Mouse (Mus musculus): ENCODE data around the gene Ssxb10. TPM values are rescaled to one million over a fixed set of nuclear protein-coding genes. Genes with fewer than 3 reads are reported as not detected.
"Not testable (repeated sequence)": the region's sequence is repeated elsewhere in the genome, so short reads cannot be mapped to it uniquely, and the experiment has no call there.

Gene Ssxb10
- not detected in 2 replicates for polyA plus RNA-seq (2015; fragmentation: Nextera tagmentation; extraction: Ambion mirVana)

- Histone ChIP-seq H3K27ac (replicated peaks) (no peak within 1 kb of the TSS), H3K4me1 (no peaks in the 10 kb centered on the region), H3K9ac (no peak within 1 kb of the TSS), H3K27me3 (no peaks in the 10 kb centered on the region), H3K4me3 (replicated peaks) (no peak within 1 kb of the TSS), H3K36me3 (no peaks in the 10 kb centered on the region), H3K9me3 (replicated peaks) (no peaks in the 10 kb centered on the region; the same call in 1 of the 2 replicates), H3K4me2 (replicated peaks) (no peak within 1 kb of the TSS)
- whole genome bisulfite sequencing, result 59% methylated on average over 2 of the region's 2 CpGs
- ATAC-seq (ENCODE audit: insufficient number of reproducible peaks, low FRiP score, low TSS enrichment, low read depth), result no peak
Measured at GRCm38 (mm10) chrX:8327124-8327523, at the start of gene Ssxb10. TSS of gene Ssxb10 (plus strand) at chrX:8327424.

GRCm38 (mm10) chrX:8288621-8289020 is 38.6 kb upstream of the Ssxb10 start:
- no peak overlapping the region for H3K9ac ChIP-seq
- no peak overlapping the region for H3K27ac ChIP-seq (replicated peaks)
- H3K27me3 ChIP-seq, result no peaks in the 10 kb centered on the region
- no peaks in the 10 kb centered on the region for H3K36me3 ChIP-seq
- H3K4me1 ChIP-seq, result no peaks in the 10 kb centered on the region
- ATAC-seq (ENCODE audit: insufficient number of reproducible peaks, low FRiP score, low TSS enrichment, low read depth), result no peak
- no peak overlapping the region for H3K4me2 ChIP-seq (replicated peaks)
- 73% methylated on average over 5 of the region's 5 CpGs for WGBS
- H3K9me3 ChIP-seq (replicated peaks), result no peaks in the 10 kb centered on the region
- no peak overlapping the region for H3K4me3 ChIP-seq (replicated peaks)

- H3K9ac ChIP-seq, result no peak overlapping the region
- H3K36me3 ChIP-seq, result no peaks in the 10 kb centered on the region
- no peak overlapping the region for H3K27ac ChIP-seq (replicated peaks)
- no peaks in the 10 kb centered on the region for H3K9me3 ChIP-seq (replicated peaks)
- no peaks in the 10 kb centered on the region for H3K27me3 ChIP-seq
- ATAC-seq (ENCODE audit: insufficient number of reproducible peaks, low FRiP score, low TSS enrichment, low read depth), result no peak
- WGBS, result 72% methylated on average over 1 of the region's 1 CpGs
- H3K4me1 ChIP-seq, result no peaks in the 10 kb centered on the region
- H3K4me3 ChIP-seq (replicated peaks), result no peak overlapping the region
- no peak overlapping the region for H3K4me2 ChIP-seq (replicated peaks)
Measured at GRCm38 (mm10) chrX:8309302-8309701, 17.9 kb upstream of the Ssxb10 start.

- not testable (repeated sequence) for H3K9ac ChIP-seq; H3K9me3 ChIP-seq (replicated peaks); H3K36me3 ChIP-seq; H3K4me1 ChIP-seq; H3K4me2 ChIP-seq (replicated peaks); H3K27ac ChIP-seq (replicated peaks); ATAC-seq (ENCODE audit: insufficient number of reproducible peaks, low FRiP score, low TSS enrichment, low read depth); H3K4me3 ChIP-seq (replicated peaks); H3K27me3 ChIP-seq
- 15% methylated on average over 7 of the region's 7 CpGs for WGBS
Measured at GRCm38 (mm10) chrX:8314905-8315304, 12.3 kb upstream of the Ssxb10 start.

- H3K27me3 ChIP-seq; H3K27ac ChIP-seq (replicated peaks); H3K4me1 ChIP-seq; ATAC-seq (ENCODE audit: insufficient number of reproducible peaks, low FRiP score, low TSS enrichment, low read depth); H3K4me2 ChIP-seq (replicated peaks); H3K36me3 ChIP-seq; H3K9me3 ChIP-seq (replicated peaks); H3K9ac ChIP-seq; H3K4me3 ChIP-seq (replicated peaks): not testable (repeated sequence)
- WGBS, result 19% methylated on average over 1 of the region's 1 CpGs
Measured at GRCm38 (mm10) chrX:8366678-8367077, 39.5 kb downstream of the Ssxb10 start, which contains the start of gene Ssxb9. TSS of gene Ssxb9 (plus strand) at chrX:8366978.

Other genes starting within 250 kb of the Ssxb10 start
- gene Was, start 236.9 kb upstream of the Ssxb10 start, polyA plus RNA-seq (2015; fragmentation: Nextera tagmentation; extraction: Ambion mirVana), result 0.71 and 0.91 TPM in 2 replicates
- 28.1 and 30.7 TPM in 2 replicates for gene Wdr13, start 194.5 kb upstream of the Ssxb10 start, polyA plus RNA-seq (2015; fragmentation: Nextera tagmentation; extraction: Ambion mirVana)
- 390 and 425 TPM in 2 replicates for gene Rbm3, start 181.5 kb upstream of the Ssxb10 start, polyA plus RNA-seq (2015; fragmentation: Nextera tagmentation; extraction: Ambion mirVana)
- gene Tbc1d25, start 151.2 kb upstream of the Ssxb10 start, polyA plus RNA-seq (2015; fragmentation: Nextera tagmentation; extraction: Ambion mirVana), result 13.3 and 17.0 TPM in 2 replicates
- gene Ebp, start 133.9 kb upstream of the Ssxb10 start, polyA plus RNA-seq (2015; fragmentation: Nextera tagmentation; extraction: Ambion mirVana), result 48.0 and 48.6 TPM in 2 replicates
- gene Porcn, start 120.9 kb upstream of the Ssxb10 start, polyA plus RNA-seq (2015; fragmentation: Nextera tagmentation; extraction: Ambion mirVana), result 10.5 and 11.7 TPM in 2 replicates
- gene Ftsj1, start 75.0 kb upstream of the Ssxb10 start, polyA plus RNA-seq (2015; fragmentation: Nextera tagmentation; extraction: Ambion mirVana), result 38.3 and 40.6 TPM in 2 replicates
- 0.18 and 0.64 TPM in 2 replicates for gene Slc38a5, start 56.3 kb upstream of the Ssxb10 start, polyA plus RNA-seq (2015; fragmentation: Nextera tagmentation; extraction: Ambion mirVana)
- not detected in 2 replicates for gene Ssxb9, start 39.6 kb downstream of the Ssxb10 start, polyA plus RNA-seq (2015; fragmentation: Nextera tagmentation; extraction: Ambion mirVana)
- gene Ssxb1, start 85.9 kb downstream of the Ssxb10 start, polyA plus RNA-seq (2015; fragmentation: Nextera tagmentation; extraction: Ambion mirVana), result not detected in 2 replicates
- not detected in 2 replicates for gene Ssxb2, start 134.3 kb downstream of the Ssxb10 start, polyA plus RNA-seq (2015; fragmentation: Nextera tagmentation; extraction: Ambion mirVana)
- not detected in 2 replicates for gene Gm14459, start 197.5 kb downstream of the Ssxb10 start, polyA plus RNA-seq (2015; fragmentation: Nextera tagmentation; extraction: Ambion mirVana)
- not detected in 2 replicates for gene Ssxb6, start 220.8 kb downstream of the Ssxb10 start, polyA plus RNA-seq (2015; fragmentation: Nextera tagmentation; extraction: Ambion mirVana)

Measured in embryonic facial prominence, embryonic 15.5 days (tissue).